Mouse (Mus musculus): ENCODE measurements around the gene Cdh15. TPM values are rescaled to one million over a fixed set of nuclear protein-coding genes. Genes with fewer than 3 reads are reported as not detected.

Cdh15 gene
- polyA plus RNA-seq, 1 experiment from 2014 or later, result 7.6 TPM

DNA sequence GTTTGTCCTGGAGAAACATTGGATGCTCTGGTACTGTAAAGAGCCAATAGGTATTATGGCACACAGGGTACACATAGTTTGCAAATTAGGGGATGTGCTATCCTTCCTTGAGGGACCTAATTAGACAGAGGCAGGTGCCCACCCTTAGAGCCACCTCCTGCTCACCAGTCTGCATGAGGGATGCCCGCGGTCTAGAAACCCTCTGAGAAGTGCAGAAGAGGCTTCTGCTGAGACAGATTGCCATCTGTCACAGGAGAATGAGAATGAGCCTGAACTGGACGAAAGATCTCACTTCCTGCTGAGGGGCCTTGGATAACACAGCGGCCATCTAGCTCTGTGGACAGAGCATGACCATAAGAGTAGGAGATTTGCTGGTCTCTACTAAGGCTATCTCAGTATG, 65.1 kb downstream of the Cdh15 start:
- WGBS, result 91% methylated on average over 4 of the region's 4 CpGs
- Histone ChIP-seq H3K27me3 (ENCODE audit: control insufficient read depth, insufficient read depth, low read length) (no peaks in the 10 kb centered on the region), H3K4me3 (ENCODE audit: low read depth, low read length) (no peak overlapping the region), H3K4me1 (ENCODE audit: control insufficient read depth, insufficient read depth, low read length) (peaks cover 2% of the 10 kb centered on the region; the same call in 1 of the 2 replicates), H3K36me3 (ENCODE audit: control insufficient read depth, insufficient read depth, low read length) (peaks cover 11% of the 10 kb centered on the region), H3K9me3 (ENCODE audit: control insufficient read depth, low read length) (no peaks in the 10 kb centered on the region), H3K9ac (ENCODE audit: low read length) (no peak overlapping the region), H3K27ac (replicated peaks; ENCODE audit: low read depth, low read length) (no peak overlapping the region), H3K4me2 (ENCODE audit: low read depth, severe bottlenecking) (no peak overlapping the region)
- ATAC-seq (ENCODE audit: insufficient number of reproducible peaks, low FRiP score, low TSS enrichment, low read depth), result no peak
- DNase-seq (ENCODE audit: low spot score), result no peak

DNA sequence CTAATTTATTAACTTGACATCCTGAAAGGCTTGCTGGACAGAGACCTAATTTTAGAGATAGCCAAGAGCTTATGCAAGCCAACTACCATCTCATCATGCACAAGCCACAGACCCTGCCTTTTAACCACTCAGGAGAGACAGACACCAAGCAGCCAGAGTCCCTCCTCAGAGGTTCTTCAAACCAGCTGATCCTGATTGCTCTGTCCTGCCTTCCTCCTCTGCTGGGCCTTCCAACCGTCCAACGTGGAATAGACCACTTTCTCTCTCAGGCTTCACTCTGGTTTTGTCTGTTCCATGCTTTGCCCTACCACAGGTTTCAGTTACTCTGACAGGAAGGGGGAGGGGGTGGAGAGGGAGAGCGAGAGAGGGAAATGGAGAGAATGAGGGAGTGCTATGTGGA, 69.0 kb downstream of the Cdh15 start:
- ATAC-seq (ENCODE audit: insufficient number of reproducible peaks, low FRiP score, low TSS enrichment, low read depth), result no peak
- H3K9me3 ChIP-seq (ENCODE audit: control insufficient read depth, low read length), result no peaks in the 10 kb centered on the region
- 60% methylated on average over 3 of the region's 3 CpGs for WGBS
- H3K36me3 ChIP-seq (ENCODE audit: control insufficient read depth, insufficient read depth, low read length), result peaks cover 4% of the 10 kb centered on the region; the same call in 1 of the 2 replicates
- DNase-seq (ENCODE audit: low spot score), result no peak
- H3K9ac ChIP-seq (ENCODE audit: low read length), result no peak overlapping the region
- peaks cover 12% of the 10 kb centered on the region for H3K4me1 ChIP-seq (ENCODE audit: control insufficient read depth, insufficient read depth, low read length)
- no peak overlapping the region for H3K4me3 ChIP-seq (ENCODE audit: low read depth, low read length)
- no peak overlapping the region for H3K27ac ChIP-seq (replicated peaks; ENCODE audit: low read depth, low read length)
- H3K27me3 ChIP-seq (ENCODE audit: control insufficient read depth, insufficient read depth, low read length), result no peaks in the 10 kb centered on the region
- H3K4me2 ChIP-seq (ENCODE audit: low read depth, severe bottlenecking), result no peak overlapping the region

Other genes starting within 250 kb of the Cdh15 start
- gene Galns, start 236.5 kb upstream of the Cdh15 start, polyA plus RNA-seq (2014; fragmentation: Nextera tagmentation; extraction: Ambion mirVana), result 5.2 and 5.5 TPM in 2 replicates
- 45.0 and 45.4 TPM in 2 replicates for gene Trappc2l, start 236.3 kb upstream of the Cdh15 start, polyA plus RNA-seq (2014; fragmentation: Nextera tagmentation; extraction: Ambion mirVana)
- not detected in 2 replicates for gene Pabpn1l, start 225.2 kb upstream of the Cdh15 start, polyA plus RNA-seq (2014; fragmentation: Nextera tagmentation; extraction: Ambion mirVana)
- 3.3 and 4.5 TPM in 2 replicates for gene Cbfa2t3, start 148.9 kb upstream of the Cdh15 start, polyA plus RNA-seq (2014; fragmentation: Nextera tagmentation; extraction: Ambion mirVana)
- 16.1 and 17.9 TPM in 2 replicates for gene Acsf3, start 72.5 kb upstream of the Cdh15 start, polyA plus RNA-seq (2014; fragmentation: Nextera tagmentation; extraction: Ambion mirVana)
- gene Ankrd11, start 194.3 kb downstream of the Cdh15 start, polyA plus RNA-seq (2014; fragmentation: Nextera tagmentation; extraction: Ambion mirVana), result 84.6 and 98.3 TPM in 2 replicates
- gene Spg7, start 215.0 kb downstream of the Cdh15 start, polyA plus RNA-seq (2014; fragmentation: Nextera tagmentation; extraction: Ambion mirVana), result 45.0 and 45.4 TPM in 2 replicates

All from limb, embryonic 11.5 days (tissue).